Mouse (Mus musculus) neural tube, embryonic 13.5 days (tissue): ENCODE data around the gene Klhl22. TPM values are rescaled to one million over a fixed set of nuclear protein-coding genes. Genes with fewer than 3 reads are reported as not detected.
A peak's percentile ranks its signal among the peaks of the same experiment; 100 is the strongest.

Experiments used
- ATAC-seq: fragments of 200-750 bp; cut with Nextera tagmentation; 2 replicates; pipeline ENCODE4 v1.8.0; 2017; ENCODE audit warnings: low read depth, mild to moderate bottlenecking, moderate TSS enrichment, moderate library complexity
- H3K27ac ChIP-seq: fragments of 300-500 bp; sonication (generic); replicated peaks from 2 replicates; pipeline ENCODE4 v1.5.1; 2015; ENCODE audit warnings: moderate library complexity, mild to moderate bottlenecking, inconsistent platforms
- H3K27me3 ChIP-seq: fragments of 300-500 bp; sonication (generic); 2 replicates; pipeline ENCODE4 v1.6.1; 2015; ENCODE audit warnings: mild to moderate bottlenecking, inconsistent platforms
- H3K36me3 ChIP-seq: fragments of 300-500 bp; sonication (generic); 2 replicates; pipeline ENCODE4 v1.6.1; 2015; ENCODE audit warnings: mild to moderate bottlenecking, inconsistent platforms
- H3K4me1 ChIP-seq: fragments of 300-500 bp; sonication (generic); replicated peaks from 2 replicates; pipeline ENCODE4 v1.6.1; 2015; ENCODE audit warnings: inconsistent platforms
- H3K4me2 ChIP-seq: fragments of 300-500 bp; sonication (generic); 2 replicates; pipeline ENCODE4 v1.6.1; 2015; ENCODE audit warnings: inconsistent platforms, mild to moderate bottlenecking, moderate library complexity
- H3K4me3 ChIP-seq: fragments of 300-500 bp; sonication (generic); 2 replicates; pipeline ENCODE4 v1.5.1; 2015; ENCODE audit warnings: mild to moderate bottlenecking, inconsistent platforms
- H3K9ac ChIP-seq: fragments of 300-500 bp; sonication (generic); 2 replicates; pipeline ENCODE4 v1.6.1; 2015; ENCODE audit warnings: moderate library complexity, mild to moderate bottlenecking, inconsistent platforms
- H3K9me3 ChIP-seq: fragments of 300-500 bp; sonication (generic); 2 replicates; pipeline ENCODE4 v1.6.1; 2016; ENCODE audit warnings: inconsistent platforms
- WGBS: fragments of 180-500 bp; shearing (Covaris S2); methylation state at CpG from one replicate; pipeline ENCODE4 v1.1.7; 2015; 5-methylcytosine and 5-hydroxymethylcytosine counted together
- polyA plus RNA-seq: library from polyadenylated mRNA; unstranded; fragments of >200 nt; fragmentation: Nextera tagmentation; extraction: Ambion mirVana; gene quantifications from 2 replicates; pipeline ENCODE4 v1.2.1, GENCODE M21; 2015

Gene Klhl22
- polyA plus RNA-seq, 1 experiment from 2014 or later: 76.2 TPM

DNA sequence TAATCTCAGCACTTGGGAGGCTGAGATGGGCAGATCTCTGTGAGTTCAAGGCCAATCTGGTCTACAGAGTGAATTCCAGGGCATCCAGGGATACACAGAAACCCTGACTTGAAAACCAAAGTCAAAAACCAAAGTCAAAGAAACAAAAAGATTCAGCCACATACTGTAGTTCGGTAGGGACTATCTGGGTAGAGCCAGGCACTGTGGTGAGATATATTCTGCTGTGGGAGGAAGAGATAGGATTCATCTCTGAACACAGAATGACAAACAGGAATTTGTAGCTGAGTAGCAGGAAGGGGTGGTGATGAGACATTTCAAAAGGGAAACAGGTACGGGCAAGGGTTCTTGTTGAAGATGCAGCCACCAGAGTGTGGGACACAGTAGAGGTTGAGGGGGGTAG, 68.8 kb downstream of the Klhl22 start:
- no peak overlapping the region for H3K27ac ChIP-seq
- no peak overlapping the region for H3K9ac ChIP-seq
- no peak overlapping the region for H3K4me2 ChIP-seq
- WGBS: 85% methylated on average over 2 of the region's 2 CpGs
- no peak overlapping the region for H3K4me3 ChIP-seq
- peaks cover 45% of the 10 kb centered on the region for H3K27me3 ChIP-seq
- H3K4me1 ChIP-seq: peaks cover 13% of the 10 kb centered on the region
- H3K36me3 ChIP-seq: no peaks in the 10 kb centered on the region
- H3K9me3 ChIP-seq: no peaks in the 10 kb centered on the region
- no peak for ATAC-seq

GRCm38 (mm10) chr16:17828867-17829266, 69.4 kb downstream of the Klhl22 start:
- Histone ChIP-seq H3K36me3 (no peaks in the 10 kb centered on the region), H3K4me1 (peaks cover 17% of the 10 kb centered on the region), H3K9ac (no peak overlapping the region), H3K4me2 (no peak overlapping the region), H3K9me3 (no peaks in the 10 kb centered on the region), H3K27ac (no peak overlapping the region), H3K4me3 (no peak overlapping the region), H3K27me3 (peaks cover 50% of the 10 kb centered on the region)
- 73% methylated on average over 3 of the region's 3 CpGs for WGBS
- no peak for ATAC-seq

GRCm38 (mm10) chr16:17830385-17831178, 71.2 kb downstream of the Klhl22 start:
- no peak overlapping the region for H3K9ac ChIP-seq
- H3K4me2 ChIP-seq: no peak overlapping the region
- H3K36me3 ChIP-seq: no peaks in the 10 kb centered on the region
- no peak overlapping the region for H3K27ac ChIP-seq
- ATAC-seq: no peak
- peaks cover 62% of the 10 kb centered on the region for H3K27me3 ChIP-seq
- H3K4me1 ChIP-seq: peaks cover 34% of the 10 kb centered on the region
- WGBS: 71% methylated on average over 10 of the region's 10 CpGs
- H3K4me3 ChIP-seq: no peak overlapping the region
- H3K9me3 ChIP-seq: no peaks in the 10 kb centered on the region

DNA sequence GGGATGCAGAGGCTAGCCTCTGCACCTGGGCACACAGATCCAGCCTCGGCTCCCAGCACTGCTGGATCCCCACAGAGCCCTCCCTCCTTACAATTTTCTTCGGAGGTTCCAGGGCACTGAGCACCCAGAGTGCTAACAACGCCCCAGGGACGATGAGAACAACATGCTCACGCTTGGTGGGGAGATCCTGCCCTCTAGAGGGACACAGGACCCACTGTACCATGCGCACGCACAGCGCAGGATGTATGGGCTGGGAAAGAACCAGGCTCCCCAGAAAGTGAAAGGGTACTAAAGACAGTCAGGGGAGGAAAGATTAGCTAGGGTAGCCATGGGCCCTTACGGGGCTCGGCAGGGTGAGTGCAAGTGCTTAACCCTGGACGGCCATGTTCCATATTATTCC, 72.4 kb downstream of the Klhl22 start:
- H3K9me3 ChIP-seq: no peaks in the 10 kb centered on the region
- WGBS: 13% methylated on average over 11 of the region's 11 CpGs
- no peak overlapping the region for H3K27ac ChIP-seq
- peaks cover 37% of the 10 kb centered on the region for H3K4me1 ChIP-seq
- H3K27me3 ChIP-seq: peaks cover 74% of the 10 kb centered on the region
- no peak for ATAC-seq
- no peak overlapping the region for H3K4me2 ChIP-seq
- no peak overlapping the region for H3K9ac ChIP-seq
- no peaks in the 10 kb centered on the region for H3K36me3 ChIP-seq
- no peak overlapping the region for H3K4me3 ChIP-seq

- WGBS: 22% methylated on average over 7 of the region's 7 CpGs
- Histone ChIP-seq H3K4me3 (peak within 1 kb of the TSS; percentile 51), H3K36me3 (no peaks in the 10 kb centered on the region), H3K4me1 (peaks cover 37% of the 10 kb centered on the region), H3K27me3 (peaks cover 85% of the 10 kb centered on the region), H3K4me2 (peak within 1 kb of the TSS; percentile 73), H3K9ac (peak within 1 kb of the TSS; percentile 79), H3K27ac (peak within 1 kb of the TSS; percentile 90), H3K9me3 (no peaks in the 10 kb centered on the region)
- ATAC-seq: 0 out of 2 replicates have a peak, but pooled peaks have one; percentile 6
Observed at GRCm38 (mm10) chr16:17832821-17833220, 73.4 kb downstream of the Klhl22 start, which contains the start of gene B830017H08Rik. Gene B830017H08Rik, plus strand, starts transcription at chr16:17833121.

- 1% methylated on average over 37 of the region's 37 CpGs for whole genome bisulfite sequencing
- peaks cover 87% of the 10 kb centered on the region for H3K27me3 ChIP-seq
Observed at GRCm38 (mm10) chr16:17833321-17833680, 73.9 kb downstream of the Klhl22 start.

GRCm38 (mm10) chr16:17833681-17834399, 74.4 kb downstream of the Klhl22 start:
- Histone ChIP-seq H3K4me2 (peak overlapping the region; percentile 73), H3K36me3 (peaks cover 5% of the 10 kb centered on the region; the same call in 1 of the 2 replicates), H3K27me3 (peaks cover 87% of the 10 kb centered on the region), H3K9ac (peak overlapping the region; percentile 79), H3K4me1 (peaks cover 37% of the 10 kb centered on the region), H3K9me3 (no peaks in the 10 kb centered on the region), H3K27ac (peak overlapping the region; percentile 90), H3K4me3 (peak overlapping the region; percentile 51)
- ATAC-seq: peak; percentile 74
- WGBS: under 1% methylated on average over 50 of the region's 103 CpGs

More at GRCm38 (mm10) chr16:17833321-17833680, 73.9 kb downstream of the Klhl22 start:
- Histone ChIP-seq H3K36me3 (no peaks in the 10 kb centered on the region), H3K27ac (peak overlapping the region; percentile 90), H3K4me3 (peak overlapping the region; percentile 51), H3K4me2 (peak overlapping the region; percentile 73), H3K4me1 (peaks cover 37% of the 10 kb centered on the region), H3K9ac (peak overlapping the region; percentile 79), H3K9me3 (no peaks in the 10 kb centered on the region)
- peak; percentile 82 for ATAC-seq

DNA sequence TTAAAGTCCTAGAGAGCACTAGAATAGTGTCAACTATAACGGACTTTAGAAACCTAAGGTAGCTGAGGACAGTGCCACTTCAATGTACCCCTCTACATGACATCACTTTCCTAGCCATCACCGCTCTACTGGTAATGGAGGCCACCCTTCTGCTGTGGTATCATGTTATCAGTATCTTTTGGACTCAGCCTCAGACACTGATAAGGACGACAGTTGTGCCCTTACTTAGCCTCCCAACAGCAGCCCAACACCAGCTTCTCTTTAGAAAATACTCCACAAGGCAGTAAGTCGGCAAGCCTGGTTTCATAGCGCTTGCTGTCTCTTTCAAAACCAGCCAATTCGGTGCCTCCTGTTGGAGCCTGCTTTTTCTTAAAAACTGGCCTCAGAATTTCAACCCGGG, 75.1 kb downstream of the Klhl22 start:
- peak; percentile 4; the same call in 1 of the 2 replicates for ATAC-seq

GRCm38 (mm10) chr16:17835481-17835880, 76.1 kb downstream of the Klhl22 start:
- Histone ChIP-seq H3K27ac (no peak overlapping the region), H3K4me1 (peaks cover 37% of the 10 kb centered on the region), H3K9me3 (no peaks in the 10 kb centered on the region), H3K27me3 (peaks cover 75% of the 10 kb centered on the region), H3K9ac (0 out of 2 replicates have a peak overlapping the region, but pooled peaks have one; percentile 28), H3K36me3 (peaks cover 9% of the 10 kb centered on the region), H3K4me2 (0 out of 2 replicates have a peak overlapping the region, but pooled peaks have one; percentile 73), H3K4me3 (no peak overlapping the region)
- ATAC-seq: 0 out of 2 replicates have a peak, but pooled peaks have one; percentile 6
- 45% methylated on average over 13 of the region's 13 CpGs for WGBS

More for the DNA sequence above, 75.1 kb downstream of the Klhl22 start:
- Histone ChIP-seq H3K27me3 (peaks cover 84% of the 10 kb centered on the region), H3K27ac (peak overlapping the region; percentile 90), H3K4me3 (peak overlapping the region; percentile 51), H3K4me1 (peaks cover 37% of the 10 kb centered on the region), H3K36me3 (peaks cover 7% of the 10 kb centered on the region; the same call in 1 of the 2 replicates), H3K9me3 (no peaks in the 10 kb centered on the region), H3K4me2 (peak overlapping the region; percentile 73), H3K9ac (peak overlapping the region; percentile 79)
- WGBS: 55% methylated on average over 7 of the region's 7 CpGs

DNA sequence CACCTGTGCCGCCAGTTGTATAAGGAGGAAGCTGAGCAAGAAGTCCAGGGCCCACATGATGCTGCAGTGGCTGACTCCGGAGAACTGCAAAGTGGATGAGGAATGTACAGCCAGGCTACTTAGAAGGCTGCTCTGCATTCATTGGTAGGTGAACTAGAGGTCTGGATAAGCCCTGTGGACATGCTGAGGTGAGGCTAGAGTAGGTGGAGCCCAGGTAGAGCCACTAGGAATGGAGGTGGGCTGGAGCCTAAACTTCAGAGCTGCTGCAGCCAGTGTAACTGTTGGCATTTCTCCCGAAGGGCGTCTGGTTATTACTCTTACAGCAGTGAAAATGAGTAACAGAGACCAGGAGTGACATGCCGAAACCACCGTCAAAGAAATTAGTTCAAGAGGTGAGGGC, 78.6 kb downstream of the Klhl22 start, which contains the start of gene Car15:
TSS of gene Car15 (minus strand) at position 314 of the 400 bp plus-strand sequence.
- 82% methylated on average over 6 of the region's 6 CpGs for WGBS
- Histone ChIP-seq H3K9ac (no peak within 1 kb of the TSS), H3K4me3 (no peak within 1 kb of the TSS), H3K9me3 (no peaks in the 10 kb centered on the region), H3K27me3 (peaks cover 49% of the 10 kb centered on the region), H3K4me1 (peaks cover 26% of the 10 kb centered on the region), H3K4me2 (no peak within 1 kb of the TSS), H3K27ac (no peak within 1 kb of the TSS), H3K36me3 (peaks cover 34% of the 10 kb centered on the region)
- no peak for ATAC-seq

DNA sequence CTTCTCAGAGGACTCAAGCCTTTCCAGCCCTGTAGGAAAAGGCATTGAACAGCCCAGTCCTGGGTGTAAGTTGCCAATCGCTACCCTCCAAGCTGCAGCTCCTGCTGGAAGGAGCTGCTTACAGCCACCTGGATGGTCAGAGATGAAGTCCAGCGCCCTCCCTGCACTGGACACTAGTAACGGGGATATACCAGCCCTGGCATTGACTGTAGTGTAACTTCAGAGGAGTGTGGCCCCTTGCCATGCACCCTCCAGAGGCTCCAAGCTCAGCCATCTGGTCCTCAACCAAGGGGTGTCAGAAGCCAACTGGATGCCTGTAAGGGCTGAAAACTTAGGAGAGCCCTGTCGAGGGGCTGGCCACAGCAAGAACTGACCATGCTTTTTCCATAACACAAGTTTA, 80.6 kb downstream of the Klhl22 start:
- Histone ChIP-seq H3K4me2 (no peak overlapping the region), H3K4me3 (no peak overlapping the region), H3K4me1 (peaks cover 9% of the 10 kb centered on the region), H3K27me3 (peaks cover 31% of the 10 kb centered on the region), H3K9ac (no peak overlapping the region), H3K36me3 (peaks cover 54% of the 10 kb centered on the region), H3K9me3 (no peaks in the 10 kb centered on the region), H3K27ac (no peak overlapping the region)
- ATAC-seq: no peak
- WGBS: 78% methylated on average over 4 of the region's 4 CpGs

DNA sequence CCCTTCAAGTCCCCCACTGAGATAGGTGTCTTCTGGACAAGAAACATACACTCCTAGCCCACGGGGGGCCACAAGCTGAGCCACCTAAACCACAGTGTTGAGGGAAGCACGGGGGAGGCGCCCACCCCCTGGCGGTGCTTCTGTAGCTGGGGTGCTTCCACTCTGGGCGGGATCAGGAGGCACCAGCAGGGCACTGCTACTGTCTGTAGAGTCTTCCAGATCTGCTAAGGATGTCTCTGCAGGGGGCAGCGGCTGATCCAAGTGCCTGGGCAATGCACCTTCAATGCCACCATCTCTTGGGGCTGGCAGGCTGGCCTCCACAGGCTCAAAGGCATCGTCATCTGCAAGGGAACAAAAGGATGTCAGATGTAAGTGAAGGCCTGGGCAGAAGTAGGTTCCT, 83.0 kb downstream of the Klhl22 start:
- no peak overlapping the region for H3K4me2 ChIP-seq
- no peak for ATAC-seq
- no peak overlapping the region for H3K4me3 ChIP-seq
- H3K9ac ChIP-seq: no peak overlapping the region
- H3K27ac ChIP-seq: no peak overlapping the region
- H3K27me3 ChIP-seq: peaks cover 6% of the 10 kb centered on the region
- no peaks in the 10 kb centered on the region for H3K4me1 ChIP-seq
- H3K36me3 ChIP-seq: peaks cover 78% of the 10 kb centered on the region
- 94% methylated on average over 7 of the region's 7 CpGs for WGBS
- H3K9me3 ChIP-seq: no peaks in the 10 kb centered on the region
